Mouse (Mus musculus) kidney, adult 2 months (tissue): ENCODE results near the gene Gm13090.

ENCODE experiments used
- CTCF ChIP-seq: fragments of 200-500 bp; conservative IDR thresholded peaks from 2 replicates; pipeline ENCODE4 v1.5.1; 2011; ENCODE audit warnings: low read depth, mild to moderate bottlenecking, control low read depth, low read length, moderate library complexity, mixed read lengths; ENCODE audit not compliant: insufficient read depth, insufficient read length
- POLR2A ChIP-seq: fragments of 200-500 bp; IDR thresholded peaks from one replicate; pipeline ENCODE4 v1.6.1; 2011; ENCODE audit warnings: low read depth, low read length, control low read depth

- no peak for TF ChIP-seq POLR2A
- no peak for TF ChIP-seq CTCF
These were observed 25.2 kb downstream of the Gm13090 start for GRCm38 (mm10) chr4:151114574-151114973.
